Mouse (Mus musculus): ENCODE measurements around the gene Edc3. TPM values are rescaled to one million over a fixed set of nuclear protein-coding genes. Genes with fewer than 3 reads are reported as not detected.
"Not testable (repeated sequence)": the region's sequence is repeated elsewhere in the genome, so short reads cannot be mapped to it uniquely, and the experiment has no call there.

The Edc3 gene
- polyA plus RNA-seq, 1 experiment from 2014 or later, result 25.3 TPM

GRCm38 (mm10) chr9:57696380-57697285, 11.7 kb upstream of the Edc3 start:
- DNase-seq (ENCODE audit: low spot score), result no peak
- H3K9ac ChIP-seq (replicated peaks; ENCODE audit: low read depth), result no peak overlapping the region

GRCm38 (mm10) chr9:57697380-57697779, 11.0 kb upstream of the Edc3 start:
- no peak overlapping the region for H3K4me2 ChIP-seq (replicated peaks; ENCODE audit: low read depth, low read length)
- H3K36me3 ChIP-seq (ENCODE audit: insufficient read depth, low read length), result no peaks in the 10 kb centered on the region
- H3K27me3 ChIP-seq (replicated peaks; ENCODE audit: insufficient read depth, low read length), result peaks cover 23% of the 10 kb centered on the region; the same call in 1 of the 2 replicates
- ATAC-seq (no peak), DNase-seq (ENCODE audit: low spot score) (no peak)
- H3K4me3 ChIP-seq (ENCODE audit: low read depth, low read length), result no peak overlapping the region
- WGBS, result 31% methylated on average over 4 of the region's 4 CpGs
- no peaks in the 10 kb centered on the region for H3K9me3 ChIP-seq (ENCODE audit: low read length)
- H3K9ac ChIP-seq (replicated peaks; ENCODE audit: low read depth), result no peak overlapping the region
- no peak for TF ChIP-seq CTCF (IDR thresholded peaks at IDR 0.05)
- no peak for TF ChIP-seq EP300 (IDR thresholded peaks at IDR 0.05)
- H3K4me1 ChIP-seq (ENCODE audit: insufficient read depth, low read depth, low read length), result 0 out of 2 replicates have a peak, but pooled peaks cover 6% of the 10 kb centered on the region
- H3K27ac ChIP-seq (ENCODE audit: low read length), result no peak overlapping the region

More at GRCm38 (mm10) chr9:57696380-57697285, 11.7 kb upstream of the Edc3 start:
- no peak overlapping the region for H3K27ac ChIP-seq (ENCODE audit: low read length)
- peak; percentile 45 for TF ChIP-seq EP300 (IDR thresholded peaks at IDR 0.05)
- no peak for TF ChIP-seq CTCF (IDR thresholded peaks at IDR 0.05)
- no peaks in the 10 kb centered on the region for H3K9me3 ChIP-seq (ENCODE audit: low read length)
- 0 out of 2 replicates have a peak, but pooled peaks cover 6% of the 10 kb centered on the region for H3K4me1 ChIP-seq (ENCODE audit: insufficient read depth, low read depth, low read length)
- H3K36me3 ChIP-seq (ENCODE audit: insufficient read depth, low read length), result no peaks in the 10 kb centered on the region
- H3K4me3 ChIP-seq (ENCODE audit: low read depth, low read length), result peak overlapping the region; percentile 33
- peak overlapping the region; percentile 57 for H3K4me2 ChIP-seq (replicated peaks; ENCODE audit: low read depth, low read length)
- ATAC-seq, result peak; percentile 44; the same call in 1 of the 2 replicates
- 3% methylated on average over 42 of the region's 42 CpGs for WGBS
- H3K27me3 ChIP-seq (replicated peaks; ENCODE audit: insufficient read depth, low read length), result peaks cover 23% of the 10 kb centered on the region; the same call in 1 of the 2 replicates

- peaks cover 23% of the 10 kb centered on the region; the same call in 1 of the 2 replicates for H3K27me3 ChIP-seq (replicated peaks; ENCODE audit: insufficient read depth, low read length)
- H3K9ac ChIP-seq (replicated peaks; ENCODE audit: low read depth), result no peak overlapping the region
- ATAC-seq, result no peak
- H3K36me3 ChIP-seq (ENCODE audit: insufficient read depth, low read length), result no peaks in the 10 kb centered on the region
- TF ChIP-seq EP300 (IDR thresholded peaks at IDR 0.05) (no peak), CTCF (IDR thresholded peaks at IDR 0.05) (no peak)
- 48% methylated on average over 1 of the region's 1 CpGs for WGBS
- DNase-seq (ENCODE audit: low spot score), result peak; percentile 24
- no peak overlapping the region for H3K4me3 ChIP-seq (ENCODE audit: low read depth, low read length)
- no peak overlapping the region for H3K4me2 ChIP-seq (replicated peaks; ENCODE audit: low read depth, low read length)
- no peak overlapping the region for H3K27ac ChIP-seq (ENCODE audit: low read length)
- H3K9me3 ChIP-seq (ENCODE audit: low read length), result no peaks in the 10 kb centered on the region
- H3K4me1 ChIP-seq (ENCODE audit: insufficient read depth, low read depth, low read length), result 0 out of 2 replicates have a peak, but pooled peaks cover 6% of the 10 kb centered on the region
Observed at GRCm38 (mm10) chr9:57698466-57699150, 9.7 kb upstream of the Edc3 start.

- Histone ChIP-seq H3K4me3 (ENCODE audit: low read depth, low read length) (no peak overlapping the region), H3K27me3 (replicated peaks; ENCODE audit: insufficient read depth, low read length) (no peaks in the 10 kb centered on the region), H3K9ac (replicated peaks; ENCODE audit: low read depth) (no peak overlapping the region), H3K4me2 (replicated peaks; ENCODE audit: low read depth, low read length) (no peak overlapping the region), H3K36me3 (ENCODE audit: insufficient read depth, low read length) (no peaks in the 10 kb centered on the region), H3K4me1 (ENCODE audit: insufficient read depth, low read depth, low read length) (no peaks in the 10 kb centered on the region), H3K27ac (ENCODE audit: low read length) (no peak overlapping the region), H3K9me3 (ENCODE audit: low read length) (no peaks in the 10 kb centered on the region)
- WGBS, result 89% methylated on average over 3 of the region's 3 CpGs
- no peak for TF ChIP-seq EP300 (IDR thresholded peaks at IDR 0.05)
- no peak for TF ChIP-seq CTCF (IDR thresholded peaks at IDR 0.05)
- ATAC-seq (no peak), DNase-seq (ENCODE audit: low spot score) (no peak)
Observed at GRCm38 (mm10) chr9:57706496-57706895, 1.8 kb upstream of the Edc3 start.

- H3K4me1 ChIP-seq (ENCODE audit: insufficient read depth, low read depth, low read length), result no peaks in the 10 kb centered on the region
- TF ChIP-seq CTCF (IDR thresholded peaks at IDR 0.05) (no peak), EP300 (IDR thresholded peaks at IDR 0.05) (no peak)
- H3K36me3 ChIP-seq (ENCODE audit: insufficient read depth, low read length), result no peaks in the 10 kb centered on the region; the same call in 1 of the 2 replicates
- H3K9ac ChIP-seq (replicated peaks; ENCODE audit: low read depth), result peak overlapping the region; percentile 95
- H3K4me3 ChIP-seq (ENCODE audit: low read depth, low read length), result peak overlapping the region; percentile 96
- no peaks in the 10 kb centered on the region for H3K27me3 ChIP-seq (replicated peaks; ENCODE audit: insufficient read depth, low read length)
- H3K4me2 ChIP-seq (replicated peaks; ENCODE audit: low read depth, low read length), result peak overlapping the region; percentile 80
- peak overlapping the region; percentile 95 for H3K27ac ChIP-seq (ENCODE audit: low read length)
- ATAC-seq (peak; percentile 71), DNase-seq (ENCODE audit: low spot score) (peak; percentile 41)
- WGBS, result under 1% methylated on average over 37 of the region's 39 CpGs
- H3K9me3 ChIP-seq (ENCODE audit: low read length), result no peaks in the 10 kb centered on the region
Observed at GRCm38 (mm10) chr9:57708720-57709274, 457 bp downstream of the Edc3 start.

GRCm38 (mm10) chr9:57710214-57710613, 1.9 kb downstream of the Edc3 start:
- not testable (repeated sequence) for H3K9me3 ChIP-seq (ENCODE audit: low read length); H3K27ac ChIP-seq (ENCODE audit: low read length); H3K4me2 ChIP-seq (replicated peaks; ENCODE audit: low read depth, low read length); H3K36me3 ChIP-seq (ENCODE audit: insufficient read depth, low read length); H3K4me3 ChIP-seq (ENCODE audit: low read depth, low read length); H3K4me1 ChIP-seq (ENCODE audit: insufficient read depth, low read depth, low read length); H3K9ac ChIP-seq (replicated peaks; ENCODE audit: low read depth); H3K27me3 ChIP-seq (replicated peaks; ENCODE audit: insufficient read depth, low read length); DNase-seq (ENCODE audit: low spot score); ATAC-seq
- WGBS, result 92% methylated on average over 4 of the region's 5 CpGs
